Mouse (Mus musculus): Measurements from ENCODE around the gene Nlrp3. TPM values are rescaled to one million over a fixed set of nuclear protein-coding genes. Genes with fewer than 3 reads are reported as not detected.
A peak's percentile ranks its signal among the peaks of the same experiment; 100 is the strongest.

The Nlrp3 gene
- polyA plus RNA-seq, 1 experiment from 2014 or later: 0.74 TPM

DNA sequence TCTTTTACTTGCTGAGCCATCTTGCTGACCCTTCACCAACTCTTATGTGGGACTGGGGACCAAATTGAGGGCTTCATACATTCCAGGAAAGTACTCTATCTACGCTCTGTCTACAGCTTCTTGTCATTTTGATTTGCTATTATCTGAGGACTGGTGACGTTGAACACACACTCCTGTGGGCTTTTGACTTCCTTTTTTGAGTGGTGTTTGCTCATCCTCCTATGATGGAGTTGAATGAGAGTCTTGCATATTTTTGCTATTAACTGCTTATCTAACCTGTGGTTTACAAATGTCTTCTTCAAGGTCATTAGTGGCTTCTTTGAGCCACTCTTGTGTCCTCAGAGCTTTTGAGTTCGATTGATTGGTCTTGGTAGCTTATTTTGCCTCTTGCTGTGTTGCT is 1.2 kb upstream of the Nlrp3 start:
- H3K27me3 ChIP-seq (replicated peaks; ENCODE audit: insufficient read depth, low read length): no peaks in the 10 kb centered on the region
- TF ChIP-seq EP300 (IDR thresholded peaks at IDR 0.05) (no peak), CTCF (IDR thresholded peaks at IDR 0.05) (no peak)
- no peaks in the 10 kb centered on the region for H3K36me3 ChIP-seq (ENCODE audit: insufficient read depth, low read length)
- H3K9ac ChIP-seq (replicated peaks; ENCODE audit: low read depth): no peak overlapping the region
- no peak for DNase-seq (ENCODE audit: low spot score)
- H3K4me1 ChIP-seq (ENCODE audit: insufficient read depth, low read depth, low read length): peaks cover 3% of the 10 kb centered on the region; the same call in 1 of the 2 replicates
- no peak for ATAC-seq
- no peak overlapping the region for H3K4me2 ChIP-seq (replicated peaks; ENCODE audit: low read depth, low read length)
- no peak overlapping the region for H3K27ac ChIP-seq (ENCODE audit: low read length)
- H3K9me3 ChIP-seq (ENCODE audit: low read length): no peaks in the 10 kb centered on the region
- WGBS: 59% methylated on average over 3 of the region's 3 CpGs
- no peak overlapping the region for H3K4me3 ChIP-seq (ENCODE audit: low read depth, low read length)

- H3K9ac ChIP-seq (replicated peaks; ENCODE audit: low read depth): no peak overlapping the region
- ATAC-seq (peak; percentile 42; the same call in 1 of the 2 replicates), DNase-seq (ENCODE audit: low spot score) (peak; percentile 55)
- no peaks in the 10 kb centered on the region for H3K9me3 ChIP-seq (ENCODE audit: low read length)
- peaks cover 3% of the 10 kb centered on the region; the same call in 1 of the 2 replicates for H3K4me1 ChIP-seq (ENCODE audit: insufficient read depth, low read depth, low read length)
- H3K27ac ChIP-seq (ENCODE audit: low read length): no peak overlapping the region
- H3K27me3 ChIP-seq (replicated peaks; ENCODE audit: insufficient read depth, low read length): no peaks in the 10 kb centered on the region
- no peak overlapping the region for H3K4me2 ChIP-seq (replicated peaks; ENCODE audit: low read depth, low read length)
- H3K4me3 ChIP-seq (ENCODE audit: low read depth, low read length): no peak overlapping the region
- no peaks in the 10 kb centered on the region for H3K36me3 ChIP-seq (ENCODE audit: insufficient read depth, low read length)
- 68% methylated on average over 6 of the region's 6 CpGs for WGBS
- TF ChIP-seq EP300 (IDR thresholded peaks at IDR 0.05) (no peak), CTCF (IDR thresholded peaks at IDR 0.05) (no peak)
These were observed 1.1 kb downstream of the Nlrp3 start for GRCm38 (mm10) chr11:59542442-59542841.

DNA sequence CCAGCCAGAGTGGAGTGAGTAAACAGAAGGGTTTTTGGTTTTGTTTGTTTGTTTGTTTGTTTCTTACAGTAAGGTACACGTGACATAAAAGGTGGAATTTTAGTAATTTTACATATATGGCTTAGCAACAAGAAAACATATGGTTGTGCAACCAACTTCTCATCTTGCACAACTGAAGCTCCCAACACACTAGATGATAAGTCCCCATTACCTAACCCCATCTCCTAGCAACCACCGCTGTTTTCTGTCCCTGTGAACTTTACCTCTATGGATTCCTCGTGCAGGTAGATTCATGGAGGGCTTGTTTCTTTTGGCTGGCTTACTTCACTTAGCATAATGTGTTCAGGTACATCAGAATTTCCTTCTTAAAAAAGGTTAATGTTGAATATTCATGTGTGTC is 2.0 kb downstream of the Nlrp3 start:
- H3K36me3 ChIP-seq (ENCODE audit: insufficient read depth, low read length): no peaks in the 10 kb centered on the region
- H3K9ac ChIP-seq (replicated peaks; ENCODE audit: low read depth): no peak overlapping the region
- H3K4me2 ChIP-seq (replicated peaks; ENCODE audit: low read depth, low read length): no peak overlapping the region
- 70% methylated on average over 3 of the region's 3 CpGs for WGBS
- H3K27ac ChIP-seq (ENCODE audit: low read length): no peak overlapping the region
- H3K4me1 ChIP-seq (ENCODE audit: insufficient read depth, low read depth, low read length): no peaks in the 10 kb centered on the region; the same call in 1 of the 2 replicates
- no peaks in the 10 kb centered on the region for H3K27me3 ChIP-seq (replicated peaks; ENCODE audit: insufficient read depth, low read length)
- no peak for TF ChIP-seq CTCF (IDR thresholded peaks at IDR 0.05)
- no peak for TF ChIP-seq EP300 (IDR thresholded peaks at IDR 0.05)
- DNase-seq (ENCODE audit: low spot score): peak; percentile 52
- ATAC-seq: 0 out of 2 replicates have a peak, but pooled peaks have one; percentile 41
- H3K9me3 ChIP-seq (ENCODE audit: low read length): no peaks in the 10 kb centered on the region
- H3K4me3 ChIP-seq (ENCODE audit: low read depth, low read length): no peak overlapping the region

DNA sequence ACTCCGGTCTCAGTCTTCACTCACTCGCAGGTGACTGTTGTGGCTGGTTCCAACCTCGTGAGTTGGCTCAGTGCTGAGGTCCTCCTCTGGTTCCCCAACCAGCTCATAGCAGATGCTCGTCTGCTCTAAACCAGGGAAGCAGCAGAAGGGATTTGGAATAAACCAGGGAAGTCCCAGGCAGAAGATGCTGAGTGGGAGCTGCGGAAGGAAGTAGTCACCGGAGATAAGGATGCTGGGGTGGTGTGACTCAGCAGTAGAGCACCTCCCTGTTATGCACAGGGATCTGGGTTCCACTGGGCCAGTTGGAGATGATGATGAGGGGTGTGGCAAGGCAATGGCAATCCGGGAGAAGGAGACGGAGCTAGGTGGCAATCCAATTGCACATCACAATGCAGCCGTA is 2.6 kb downstream of the Nlrp3 start:
- no peak overlapping the region for H3K4me2 ChIP-seq (replicated peaks; ENCODE audit: low read depth, low read length)
- no peak overlapping the region for H3K4me3 ChIP-seq (ENCODE audit: low read depth, low read length)
- H3K36me3 ChIP-seq (ENCODE audit: insufficient read depth, low read length): no peaks in the 10 kb centered on the region
- no peaks in the 10 kb centered on the region for H3K27me3 ChIP-seq (replicated peaks; ENCODE audit: insufficient read depth, low read length)
- DNase-seq (ENCODE audit: low spot score) (no peak), ATAC-seq (no peak)
- H3K4me1 ChIP-seq (ENCODE audit: insufficient read depth, low read depth, low read length): no peaks in the 10 kb centered on the region
- H3K9ac ChIP-seq (replicated peaks; ENCODE audit: low read depth): no peak overlapping the region
- TF ChIP-seq CTCF (IDR thresholded peaks at IDR 0.05): no peak
- no peak for TF ChIP-seq EP300 (IDR thresholded peaks at IDR 0.05)
- no peak overlapping the region for H3K27ac ChIP-seq (ENCODE audit: low read length)
- 81% methylated on average over 9 of the region's 9 CpGs for WGBS
- no peaks in the 10 kb centered on the region for H3K9me3 ChIP-seq (ENCODE audit: low read length)

GRCm38 (mm10) chr11:59554127-59554526 is 12.8 kb downstream of the Nlrp3 start:
- H3K27ac ChIP-seq (ENCODE audit: low read length): no peak overlapping the region
- H3K9me3 ChIP-seq (ENCODE audit: low read length): no peaks in the 10 kb centered on the region
- H3K27me3 ChIP-seq (replicated peaks; ENCODE audit: insufficient read depth, low read length): no peaks in the 10 kb centered on the region
- H3K4me2 ChIP-seq (replicated peaks; ENCODE audit: low read depth, low read length): no peak overlapping the region
- DNase-seq (ENCODE audit: low spot score) (peak; percentile 18), ATAC-seq (no peak)
- 95% methylated on average over 11 of the region's 11 CpGs for WGBS
- no peak overlapping the region for H3K4me3 ChIP-seq (ENCODE audit: low read depth, low read length)
- no peaks in the 10 kb centered on the region for H3K36me3 ChIP-seq (ENCODE audit: insufficient read depth, low read length)
- H3K4me1 ChIP-seq (ENCODE audit: insufficient read depth, low read depth, low read length): no peaks in the 10 kb centered on the region
- H3K9ac ChIP-seq (replicated peaks; ENCODE audit: low read depth): no peak overlapping the region
- TF ChIP-seq CTCF (IDR thresholded peaks at IDR 0.05): no peak
- TF ChIP-seq EP300 (IDR thresholded peaks at IDR 0.05): no peak

- TF ChIP-seq EP300 (IDR thresholded peaks at IDR 0.05): no peak
- no peak for TF ChIP-seq CTCF (IDR thresholded peaks at IDR 0.05)
- Histone ChIP-seq H3K27me3 (replicated peaks; ENCODE audit: insufficient read depth, low read length) (no peaks in the 10 kb centered on the region), H3K9ac (replicated peaks; ENCODE audit: low read depth) (no peak overlapping the region), H3K27ac (ENCODE audit: low read length) (no peak overlapping the region), H3K4me3 (ENCODE audit: low read depth, low read length) (no peak overlapping the region), H3K36me3 (ENCODE audit: insufficient read depth, low read length) (no peaks in the 10 kb centered on the region), H3K9me3 (ENCODE audit: low read length) (no peaks in the 10 kb centered on the region), H3K4me1 (ENCODE audit: insufficient read depth, low read depth, low read length) (no peaks in the 10 kb centered on the region), H3K4me2 (replicated peaks; ENCODE audit: low read depth, low read length) (no peak overlapping the region)
- WGBS: 75% methylated on average over 8 of the region's 8 CpGs
- no peak for ATAC-seq
- no peak for DNase-seq (ENCODE audit: low spot score)
These were observed 13.2 kb downstream of the Nlrp3 start for GRCm38 (mm10) chr11:59554535-59554934.

DNA sequence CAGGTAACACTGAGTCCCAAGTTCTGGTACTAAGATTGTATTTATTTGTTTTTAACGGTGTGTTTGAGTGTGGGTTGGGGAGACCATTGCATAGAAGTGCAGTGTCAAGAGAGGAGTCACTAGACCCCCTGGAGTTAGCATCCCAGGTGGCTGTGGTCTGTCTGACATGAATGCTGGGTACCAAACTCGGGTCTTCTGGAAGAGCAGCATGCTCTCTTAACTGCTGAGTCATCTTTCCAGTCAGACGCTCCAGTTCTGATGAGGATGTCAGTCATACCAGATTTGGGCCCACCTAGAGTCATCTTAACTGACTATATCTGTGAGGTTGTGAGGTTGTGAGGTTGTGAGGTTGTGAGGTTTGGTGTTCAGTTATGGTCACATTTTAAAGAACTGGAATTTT is 19.5 kb downstream of the Nlrp3 start:
- Histone ChIP-seq H3K27ac (ENCODE audit: low read length) (no peak overlapping the region), H3K9ac (replicated peaks; ENCODE audit: low read depth) (no peak overlapping the region), H3K9me3 (ENCODE audit: low read length) (no peaks in the 10 kb centered on the region), H3K27me3 (replicated peaks; ENCODE audit: insufficient read depth, low read length) (no peaks in the 10 kb centered on the region), H3K4me2 (replicated peaks; ENCODE audit: low read depth, low read length) (no peak overlapping the region), H3K36me3 (ENCODE audit: insufficient read depth, low read length) (no peaks in the 10 kb centered on the region), H3K4me3 (ENCODE audit: low read depth, low read length) (no peak overlapping the region), H3K4me1 (ENCODE audit: insufficient read depth, low read depth, low read length) (no peaks in the 10 kb centered on the region)
- 46% methylated on average over 3 of the region's 3 CpGs for WGBS
- no peak for ATAC-seq
- no peak for DNase-seq (ENCODE audit: low spot score)
- no peak for TF ChIP-seq CTCF (IDR thresholded peaks at IDR 0.05)
- no peak for TF ChIP-seq EP300 (IDR thresholded peaks at IDR 0.05)
